Mouse (Mus musculus) liver (tissue): ENCODE data around the gene 4930426L09Rik.

Source experiments
- DNase-seq: peaks from one replicate; pipeline ENCODE4 v3.0.0-alpha.2; 2020; ENCODE audit warnings: mixed read lengths

The 4930426L09Rik gene

DNA sequence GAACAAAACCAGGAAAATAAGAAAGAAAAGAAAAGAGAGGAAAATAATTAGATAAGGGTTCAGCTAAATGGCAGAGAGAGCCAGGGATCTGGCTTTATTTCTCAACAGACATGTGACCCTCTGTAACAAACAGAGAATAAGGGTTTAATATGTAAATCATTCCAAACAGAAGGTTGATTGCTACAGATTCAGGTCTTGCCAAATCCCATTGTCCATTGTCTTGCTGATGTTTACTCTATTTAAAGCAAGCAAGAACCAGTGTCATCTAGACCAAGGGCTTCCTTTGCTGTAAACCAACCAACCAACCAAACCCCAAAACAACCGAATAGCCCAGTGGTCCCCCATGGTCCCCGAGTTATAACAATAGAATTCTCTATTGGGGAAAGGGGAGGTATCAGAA, 19.9 kb downstream of the 4930426L09Rik start:
- no peak for DNase-seq

DNA sequence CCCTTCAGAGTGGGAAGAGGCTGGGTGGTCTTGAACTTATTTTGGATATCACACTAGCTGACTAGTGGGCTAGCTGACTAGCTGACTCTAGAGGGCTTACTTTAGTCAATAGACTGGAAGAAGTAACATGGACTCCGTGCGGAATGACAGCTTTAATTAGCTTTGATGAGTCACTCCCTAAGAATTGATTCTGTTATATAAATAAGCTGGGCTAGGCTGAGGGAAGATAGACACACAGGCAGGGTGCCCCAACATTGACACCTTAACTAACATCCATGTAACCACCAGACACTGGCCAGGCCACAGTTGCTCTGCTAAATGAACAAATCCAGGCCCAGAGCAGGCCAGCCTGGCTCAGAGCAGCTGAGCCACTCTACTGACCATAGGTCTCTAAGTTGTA, 26.7 kb downstream of the 4930426L09Rik start:
- no peak for DNase-seq

- DNase-seq: no peak
Observed at GRCm38 (mm10) chr2:19037430-19037829, 39.3 kb downstream of the 4930426L09Rik start.

GRCm38 (mm10) chr2:19037907-19038570, 39.9 kb downstream of the 4930426L09Rik start:
- no peak for DNase-seq

GRCm38 (mm10) chr2:19048225-19048624, 50.1 kb downstream of the 4930426L09Rik start:
- DNase-seq: no peak

DNA sequence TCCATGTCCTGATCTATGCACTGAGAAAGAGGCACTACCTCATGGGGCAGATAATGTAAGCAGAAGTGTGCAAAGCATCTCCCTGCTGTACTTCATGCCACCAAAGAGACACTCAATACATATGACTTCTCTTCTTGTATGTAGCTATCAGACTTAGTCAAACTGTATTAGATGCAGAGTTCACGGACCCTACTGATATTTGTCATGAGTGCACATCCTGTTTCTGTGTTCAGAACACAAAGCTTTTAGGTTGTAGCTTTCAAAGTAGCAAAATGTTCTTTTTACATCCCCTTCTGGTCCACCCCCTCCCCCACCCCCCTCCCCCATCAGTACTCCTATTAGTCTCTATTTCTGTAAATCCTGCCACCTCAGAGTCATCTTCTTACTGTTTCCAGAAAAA, 51.2 kb downstream of the 4930426L09Rik start:
- no peak for DNase-seq
